Mouse (Mus musculus): ENCODE results near the gene Lrriq1. TPM values are rescaled to one million over a fixed set of nuclear protein-coding genes. Genes with fewer than 3 reads are reported as not detected.

The Lrriq1 gene
- polyA plus RNA-seq, 1 experiment: not detected

- no peak for TF ChIP-seq POLR2A (IDR thresholded peaks at IDR 0.05; ENCODE audit: insufficient read depth, low read depth, low read length)
- TF ChIP-seq CTCF (IDR thresholded peaks at IDR 0.05; ENCODE audit: insufficient read depth, low read depth, low read length): no peak
- 54% methylated on average over 8 of the region's 8 CpGs for WGBS
- Histone ChIP-seq H3K27ac (ENCODE audit: insufficient read depth, low read depth, low read length) (no peak overlapping the region), H3K4me3 (ENCODE audit: insufficient read depth, low read depth, low read length) (no peak overlapping the region), H3K4me1 (ENCODE audit: control insufficient read depth, insufficient read depth, low read length) (no peaks in the 10 kb centered on the region)
Measured at GRCm38 (mm10) chr10:103000902-103001301, 235.2 kb downstream of the Lrriq1 start.

- Histone ChIP-seq H3K4me1 (ENCODE audit: control insufficient read depth, insufficient read depth, low read length) (no peaks in the 10 kb centered on the region), H3K27ac (ENCODE audit: insufficient read depth, low read depth, low read length) (no peak overlapping the region), H3K4me3 (ENCODE audit: insufficient read depth, low read depth, low read length) (no peak overlapping the region)
- TF ChIP-seq CTCF (IDR thresholded peaks at IDR 0.05; ENCODE audit: insufficient read depth, low read depth, low read length) (no peak), POLR2A (IDR thresholded peaks at IDR 0.05; ENCODE audit: insufficient read depth, low read depth, low read length) (no peak)
Measured at GRCm38 (mm10) chr10:102999584-102999983, 236.5 kb downstream of the Lrriq1 start.

Other genes starting within 250 kb of the Lrriq1 start
- not detected in 2 replicates for gene Alx1, start 206.1 kb downstream of the Lrriq1 start, polyA plus RNA-seq (2012; ENCODE audit: insufficient read depth, insufficient read length, low replicate concordance, missing spikeins)
- not detected in 2 replicates for gene Slc6a15, start 131.5 kb upstream of the Lrriq1 start, polyA plus RNA-seq (2012; ENCODE audit: insufficient read depth, insufficient read length, low replicate concordance, missing spikeins)

Measured in olfactory bulb, adult 2 months (tissue).